Mouse (Mus musculus) spleen, postnatal 14 days (tissue): Measurements from ENCODE around the gene Map3k15.

Experiments used
- DNase-seq, 2 experiments: peaks; one replicate each; pipeline ENCODE4 v3.0.0; 2021 to 2022; ENCODE audit warnings: low spot score in 2 of 2

The Map3k15 gene

DNA sequence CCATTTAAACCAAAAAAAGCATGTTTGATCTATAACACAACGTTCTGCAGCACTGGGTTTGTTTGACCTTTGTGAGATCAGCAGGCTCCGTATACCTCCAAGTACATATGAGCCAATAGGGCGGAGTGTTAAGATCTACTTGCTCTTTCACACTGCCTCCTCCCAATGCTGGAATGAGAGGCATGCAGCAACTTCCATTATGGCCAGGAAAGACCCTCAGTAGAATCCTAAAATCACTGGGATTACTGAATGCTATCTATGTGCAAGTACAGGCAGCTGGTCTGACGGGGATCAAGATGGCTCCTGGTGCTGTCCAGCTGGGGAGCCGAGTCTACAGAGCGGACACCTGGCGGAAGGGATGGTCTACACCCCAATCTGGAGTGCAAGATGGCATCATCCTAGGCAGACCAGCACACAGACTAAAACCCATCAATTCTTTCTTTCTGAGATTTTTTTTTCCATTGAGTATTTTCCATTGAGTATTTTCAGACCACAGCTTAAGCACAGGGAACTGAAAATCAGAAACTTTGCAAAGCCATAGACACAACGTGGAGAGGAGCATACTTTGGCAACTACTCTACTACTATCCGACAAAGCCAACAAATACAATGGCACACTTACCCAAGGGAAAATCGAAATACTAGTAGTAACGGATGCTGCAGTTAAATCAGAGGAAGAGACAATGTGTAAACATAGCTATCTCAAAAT, 146.1 kb downstream of the Map3k15 start:
- no peak for DNase-seq

- DNase-seq: no peak
Observed at GRCm38 (mm10) chrX:160135719-160136118, 147.5 kb downstream of the Map3k15 start.

DNA sequence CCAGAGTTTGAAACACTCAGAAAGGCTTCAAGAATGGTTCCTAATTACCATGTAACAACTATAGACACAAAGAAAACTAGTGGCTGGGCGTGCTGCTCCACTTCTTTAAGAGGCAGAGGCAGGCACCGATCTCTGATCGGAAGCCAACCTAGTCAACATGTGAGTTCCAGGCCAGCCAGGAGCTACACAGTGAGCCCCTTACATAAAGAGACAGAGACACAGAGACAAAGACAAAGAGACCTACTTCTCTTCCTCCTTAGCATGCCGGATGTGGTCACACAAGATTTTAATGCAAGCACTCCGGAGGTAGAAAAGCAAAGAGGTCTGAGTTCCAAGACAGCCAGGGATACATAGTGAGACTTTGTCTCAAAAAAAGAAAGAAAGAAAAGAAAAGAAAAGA, 147.9 kb downstream of the Map3k15 start:
- no peak for DNase-seq

GRCm38 (mm10) chrX:160137177-160137860, 149.1 kb downstream of the Map3k15 start:
- no peak for DNase-seq

DNA sequence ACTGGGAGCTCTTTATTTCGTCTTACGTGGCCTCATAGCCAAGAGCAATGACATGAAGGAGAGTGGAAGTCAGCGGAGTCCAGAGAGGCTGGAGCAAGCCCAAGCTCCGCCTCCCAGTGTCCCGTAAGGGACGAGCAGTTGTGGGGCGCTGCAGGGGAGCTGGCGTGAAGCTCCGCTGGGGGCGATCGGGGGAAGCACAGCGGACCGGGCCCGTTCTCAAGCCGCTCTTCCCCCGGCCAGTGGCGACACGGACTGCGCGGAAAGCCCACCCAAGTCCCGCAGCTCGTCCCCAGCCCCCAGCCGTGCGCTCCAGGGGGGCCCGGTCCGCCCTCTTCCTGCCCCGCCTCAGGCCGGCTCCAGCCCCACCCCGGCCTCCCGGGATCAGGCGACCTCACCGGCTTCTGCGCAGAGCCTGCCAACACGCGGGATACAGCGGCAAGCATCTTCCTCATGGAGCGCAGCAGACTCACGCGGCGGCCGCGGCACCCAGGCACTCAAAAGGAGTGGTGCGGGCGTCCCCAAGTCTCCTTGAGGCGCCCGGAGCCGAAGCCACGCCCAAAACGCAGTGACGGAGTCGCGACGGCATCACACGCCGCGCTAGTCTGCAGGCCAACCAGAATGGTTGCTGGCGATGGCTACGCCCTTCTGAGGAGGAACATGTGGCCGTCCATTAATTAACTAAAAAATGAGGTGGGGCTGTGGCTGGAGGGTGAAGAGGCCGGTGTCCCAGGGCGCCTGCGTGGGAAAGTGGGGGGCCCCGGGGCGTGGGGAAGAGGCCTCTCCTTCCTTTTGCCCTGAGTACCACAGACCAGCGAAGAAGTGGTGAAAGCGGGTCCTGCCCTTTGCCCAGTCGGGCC, 149.9 kb downstream of the Map3k15 start, which contains the start of gene Pdha1:
TSS of gene Pdha1 (minus strand) at position 553 of the 857 bp plus-strand sequence.
- DNase-seq: peak; percentile 64 to 80

DNA sequence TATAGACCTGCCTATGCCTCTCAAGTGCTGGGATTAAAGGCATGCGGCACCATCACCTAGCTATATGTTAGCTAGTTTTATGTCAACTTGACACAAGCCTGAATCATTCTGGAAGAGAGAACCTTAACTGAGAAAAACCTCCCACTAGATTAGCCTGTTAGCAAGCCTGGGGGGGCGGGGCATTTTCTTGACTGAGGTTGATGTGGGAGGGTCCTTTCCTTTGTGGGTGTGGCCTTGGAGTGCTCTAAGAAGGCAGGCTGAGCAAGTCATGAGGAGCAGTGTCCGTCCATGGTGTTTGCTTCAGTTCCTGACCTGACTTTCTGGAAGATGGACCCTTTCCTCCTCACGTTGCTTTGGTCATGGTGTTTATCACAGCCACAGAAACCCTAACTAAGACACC, 158.6 kb downstream of the Map3k15 start:
- DNase-seq: no peak

GRCm38 (mm10) chrX:160147406-160147805, 159.2 kb downstream of the Map3k15 start:
- no peak for DNase-seq

GRCm38 (mm10) chrX:160148859-160149258, 160.6 kb downstream of the Map3k15 start:
- no peak for DNase-seq

DNA sequence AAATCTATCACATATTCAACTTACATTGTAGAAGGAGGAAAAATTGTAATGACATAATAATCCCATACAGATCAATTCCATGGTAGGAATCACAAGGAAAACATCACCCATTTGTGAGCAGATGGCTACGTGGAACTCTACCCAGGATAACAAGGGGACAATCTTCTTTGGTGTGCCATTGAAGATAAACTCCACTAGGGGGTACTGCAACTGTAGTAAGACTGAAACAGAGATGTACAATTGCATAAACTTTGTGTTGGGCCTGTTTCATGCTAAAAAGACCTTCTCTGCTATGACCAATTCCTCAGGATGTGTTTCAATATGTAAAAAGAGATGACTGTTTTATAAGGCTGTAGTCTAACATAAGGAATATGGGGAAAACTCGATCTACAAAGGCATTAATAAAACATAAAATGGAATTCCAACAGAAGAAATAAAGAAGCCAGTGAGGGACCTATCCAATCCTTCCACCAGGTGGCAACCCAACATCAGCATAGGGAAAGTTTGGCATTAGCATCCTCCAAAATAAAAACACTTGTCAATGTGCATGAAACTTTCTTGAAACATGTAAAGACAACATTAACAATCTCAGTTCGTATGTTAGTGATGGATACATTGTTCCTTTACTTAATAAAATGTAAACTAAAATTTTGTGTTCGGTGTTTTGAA, 165.0 kb downstream of the Map3k15 start:
- no peak for DNase-seq

GRCm38 (mm10) chrX:160164259-160164658, 176.0 kb downstream of the Map3k15 start:
- DNase-seq: no peak

GRCm38 (mm10) chrX:160166246-160166985, 178.2 kb downstream of the Map3k15 start:
- DNase-seq: no peak

DNA sequence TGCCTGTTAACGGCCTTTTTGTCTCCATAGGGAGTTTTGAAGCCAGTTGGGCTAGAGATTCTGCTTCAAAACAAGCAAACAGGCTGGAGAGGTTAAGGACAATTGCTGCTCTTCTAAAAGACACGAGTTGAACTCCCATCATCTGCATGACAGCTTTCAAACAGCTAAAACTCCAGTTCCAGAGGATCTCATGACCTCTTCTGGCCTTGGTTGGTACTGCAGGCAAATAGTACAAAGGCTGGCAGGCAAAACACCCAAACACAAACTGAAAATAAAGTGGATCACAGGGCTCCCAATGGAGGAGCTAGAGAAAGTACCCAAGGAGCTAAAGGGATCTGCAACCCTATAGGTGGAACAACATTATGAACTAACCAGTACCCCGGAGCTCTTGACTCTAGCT, 181.9 kb downstream of the Map3k15 start:
- DNase-seq: peak; percentile 7 to 30
